Mouse (Mus musculus) gastrocnemius, postnatal 36 days (tissue): ENCODE data around the gene Fggy. TPM values are rescaled to one million over a fixed set of nuclear protein-coding genes. Genes with fewer than 3 reads are reported as not detected.

Experiments
- DNase-seq, 2 experiments: peaks; one replicate each; pipeline ENCODE4 v3.0.0; 2022
- intact Hi-C: fragments of 180-260 bp; cut with DNase I; formaldehyde crosslinking; loops from one replicate; pipeline ENCODE4 v1.15.1; 2025
- total RNA-seq, 2 experiments: library from RNA; stranded (reverse); gene quantifications; 2 replicates each; pipeline ENCODE4 v1.2.3; 2021

Gene Fggy
- total RNA-seq, 2 experiments from 2014 or later = 7.6 to 8.2 TPM

- intact Hi-C loops = no loop called here
- DNase-seq = no peak
Measured at GRCm38 (mm10) chr4:95845981-95846617, 288.8 kb downstream of the Fggy start.

- intact Hi-C loops = no loop called here
- DNase-seq = no peak
Measured at GRCm38 (mm10) chr4:95847219-95847618, 289.9 kb downstream of the Fggy start.

GRCm38 (mm10) chr4:95847664-95848063, 290.4 kb downstream of the Fggy start:
- intact Hi-C loops = no loop called here
- DNase-seq = no peak

GRCm38 (mm10) chr4:95849497-95849896, 292.2 kb downstream of the Fggy start:
- intact Hi-C loops = no loop called here
- no peak for DNase-seq

GRCm38 (mm10) chr4:95850044-95850739, 292.9 kb downstream of the Fggy start:
- intact Hi-C loops = no loop called here
- DNase-seq = no peak

- intact Hi-C loops = no loop called here
- no peak for DNase-seq
Measured at GRCm38 (mm10) chr4:95852257-95852656, 294.9 kb downstream of the Fggy start.

GRCm38 (mm10) chr4:95856008-95856407, 298.7 kb downstream of the Fggy start:
- no peak for DNase-seq
- intact Hi-C loops = no loop called here

- DNase-seq = no peak
- intact Hi-C loops = loop anchor here (2.0 to 10.0 kb wide), 3 partner anchors 216 to 808 kb away; partner anchors contain the start of gene Jun
Measured at GRCm38 (mm10) chr4:95860601-95861000, 303.3 kb downstream of the Fggy start.

- peak in 1 of 2 experiments; percentile 13 for DNase-seq
Measured at GRCm38 (mm10) chr4:95861074-95861473, 303.8 kb downstream of the Fggy start.

GRCm38 (mm10) chr4:95861741-95862155, 304.4 kb downstream of the Fggy start:
- intact Hi-C loops = loop anchor here (2.0 to 10.0 kb wide), 3 partner anchors 217 to 809 kb away; partner anchors contain the start of gene Jun
- DNase-seq = no peak

More at GRCm38 (mm10) chr4:95861074-95861473, 303.8 kb downstream of the Fggy start:
- intact Hi-C loops = loop anchor here (2.0 to 10.0 kb wide), 3 partner anchors 216 to 808 kb away; partner anchors contain the start of gene Jun

- DNase-seq = no peak
- intact Hi-C loops = loop anchor here (5.0 to 10.0 kb wide), 2 partner anchors 217 to 700 kb away; no protein-coding TSS in a partner anchor
Measured at GRCm38 (mm10) chr4:95862276-95862675, 305.0 kb downstream of the Fggy start.

GRCm38 (mm10) chr4:95862781-95863499, 305.6 kb downstream of the Fggy start:
- no peak for DNase-seq
- intact Hi-C loops = loop anchor here (5.0 to 10.0 kb wide), 2 partner anchors 218 to 701 kb away; no protein-coding TSS in a partner anchor

- intact Hi-C loops = loop anchor here (5.0 to 10.0 kb wide), 2 partner anchors 219 to 701 kb away; no protein-coding TSS in a partner anchor
- no peak for DNase-seq
Measured at GRCm38 (mm10) chr4:95863500-95863803, 306.1 kb downstream of the Fggy start.

GRCm38 (mm10) chr4:95865251-95865650, 307.9 kb downstream of the Fggy start:
- no peak for DNase-seq

GRCm38 (mm10) chr4:95865882-95866281, 308.6 kb downstream of the Fggy start:
- intact Hi-C loops = loop anchor here (5.0 to 10.0 kb wide), 2 partner anchors 221 to 379 kb away; no protein-coding TSS in a partner anchor
- no peak for DNase-seq

More at GRCm38 (mm10) chr4:95865251-95865650, 307.9 kb downstream of the Fggy start:
- intact Hi-C loops = loop anchor here (5.0 to 10.0 kb wide), 2 partner anchors 220 to 378 kb away; no protein-coding TSS in a partner anchor

GRCm38 (mm10) chr4:95867103-95867502, 309.8 kb downstream of the Fggy start:
- intact Hi-C loops = loop anchor here (5.0 to 10.0 kb wide), 2 partner anchors 222 to 380 kb away; no protein-coding TSS in a partner anchor
- DNase-seq = no peak

- intact Hi-C loops = loop anchor here (5.0 to 10.0 kb wide), 2 partner anchors 224 to 381 kb away; no protein-coding TSS in a partner anchor
Measured at GRCm38 (mm10) chr4:95868348-95868747, 311.0 kb downstream of the Fggy start.

GRCm38 (mm10) chr4:95871216-95871881, 314.0 kb downstream of the Fggy start:
- DNase-seq = peak in 1 of 2 experiments; percentile 23
- intact Hi-C loops = loop anchor here (1.0 to 5.0 kb wide), 2 partner anchors 579 to 863 kb away; no protein-coding TSS in a partner anchor

More at GRCm38 (mm10) chr4:95868348-95868747, 311.0 kb downstream of the Fggy start:
- DNase-seq = no peak

- no peak for DNase-seq
- intact Hi-C loops = no loop called here
Measured at GRCm38 (mm10) chr4:95875896-95876295, 318.6 kb downstream of the Fggy start.

- DNase-seq = no peak
Measured at GRCm38 (mm10) chr4:95877436-95877835, 320.1 kb downstream of the Fggy start.

More at GRCm38 (mm10) chr4:95877436-95877835, 320.1 kb downstream of the Fggy start:
- intact Hi-C loops = no loop called here
